Mouse (Mus musculus): ENCODE measurements around the gene Hpca.

DNA sequence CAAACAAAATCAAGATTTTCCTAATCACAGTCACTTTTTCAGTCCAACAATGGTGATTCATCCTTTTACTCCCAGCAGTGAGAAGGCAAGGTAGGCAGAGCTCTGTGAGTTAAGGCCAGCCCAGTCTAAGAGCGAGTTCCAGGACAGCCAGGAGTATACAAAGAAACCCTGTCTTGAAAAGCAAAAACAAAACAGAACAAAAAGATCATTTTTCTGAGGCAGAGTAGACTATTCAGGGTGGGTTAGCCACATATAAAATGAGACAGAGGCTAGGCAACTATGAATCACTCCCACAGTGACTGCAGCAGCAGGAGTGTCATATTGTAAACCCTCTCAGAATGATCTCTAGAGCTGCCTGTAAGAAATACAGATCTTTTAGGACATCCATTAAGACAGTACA is 27.5 kb upstream of the Hpca start:
- no peak for TF ChIP-seq CTCF (IDR thresholded peaks at IDR 0.05; ENCODE audit: extremely low read depth, insufficient read depth, insufficient read length, insufficient replicate concordance)
- no peak for TF ChIP-seq POLR2A (IDR thresholded peaks at IDR 0.05; ENCODE audit: low read depth, low read length)

All from spleen, adult 2 months (tissue).